Mouse (Mus musculus) forebrain, embryonic 11.5 days (tissue): ENCODE results near the gene Mlh3. TPM values are rescaled to one million over a fixed set of nuclear protein-coding genes. Genes with fewer than 3 reads are reported as not detected.
A peak's percentile ranks its signal among the peaks of the same experiment; 100 is the strongest.
"Not testable (repeated sequence)": the region's sequence is repeated elsewhere in the genome, so short reads cannot be mapped to it uniquely, and the experiment has no call there.

Experiments used
- ATAC-seq: fragments of 200-750 bp; cut with Nextera tagmentation; replicated peaks from 2 replicates; pipeline ENCODE4 v1.8.0; 2017; ENCODE audit warnings: moderate TSS enrichment; ENCODE audit not compliant: low FRiP score
- DNase-seq: peaks from one replicate; pipeline ENCODE4 v3.0.0-alpha.2; 2017; ENCODE audit warnings: low spot score
- H3K27ac ChIP-seq: fragments of 300-500 bp; sonication (generic); 2 replicates; pipeline ENCODE4 v1.5.1; 2014; ENCODE audit warnings: low read depth, low read length
- H3K27me3 ChIP-seq: fragments of 300-500 bp; sonication (generic); 2 replicates; pipeline ENCODE4 v1.6.1; 2014; ENCODE audit warnings: mild to moderate bottlenecking, low read length, mixed read lengths; ENCODE audit not compliant: control insufficient read depth, insufficient read depth
- H3K36me3 ChIP-seq: fragments of 300-500 bp; sonication (generic); 2 replicates; pipeline ENCODE4 v1.6.1; 2014; ENCODE audit warnings: mild to moderate bottlenecking, low read length, moderate library complexity, mixed read lengths; ENCODE audit not compliant: control insufficient read depth, insufficient read depth
- H3K4me1 ChIP-seq: fragments of 300-500 bp; sonication (generic); replicated peaks from 2 replicates; pipeline ENCODE4 v1.6.1; 2014; ENCODE audit warnings: low read length, mixed read lengths; ENCODE audit not compliant: control insufficient read depth, insufficient read depth
- H3K4me2 ChIP-seq: fragments of 300-500 bp; sonication (generic); 2 replicates; pipeline ENCODE4 v1.6.1; 2014; ENCODE audit warnings: low read depth, mild to moderate bottlenecking, low read length, moderate library complexity, mixed read lengths; ENCODE audit not compliant: severe bottlenecking
- H3K4me3 ChIP-seq: fragments of 300-500 bp; sonication (generic); 2 replicates; pipeline ENCODE4 v1.5.1; 2014; ENCODE audit warnings: low read depth, low read length
- H3K9ac ChIP-seq: fragments of 300-500 bp; sonication (generic); 2 replicates; pipeline ENCODE4 v1.6.1; 2014; ENCODE audit warnings: low read length
- H3K9me3 ChIP-seq: fragments of 300-500 bp; sonication (generic); 2 replicates; pipeline ENCODE4 v1.6.1; 2016; ENCODE audit warnings: low read length, mixed read lengths; ENCODE audit not compliant: control insufficient read depth
- WGBS: fragments of 180-500 bp; shearing (Covaris S2); extraction: QIAGEN DNeasy Blood & Tissue Kit; methylation state at CpG from one replicate; pipeline ENCODE4 v1.1.7; 2014; 5-methylcytosine and 5-hydroxymethylcytosine counted together
- polyA plus RNA-seq: library from polyadenylated mRNA; unstranded; fragments of >200 nt; fragmentation: Nextera tagmentation; extraction: Ambion mirVana; gene quantifications from 2 replicates; pipeline ENCODE4 v1.2.1, GENCODE M21; 2014

Gene Mlh3
- polyA plus RNA-seq, 1 experiment from 2014 or later: 9.8 TPM

DNA sequence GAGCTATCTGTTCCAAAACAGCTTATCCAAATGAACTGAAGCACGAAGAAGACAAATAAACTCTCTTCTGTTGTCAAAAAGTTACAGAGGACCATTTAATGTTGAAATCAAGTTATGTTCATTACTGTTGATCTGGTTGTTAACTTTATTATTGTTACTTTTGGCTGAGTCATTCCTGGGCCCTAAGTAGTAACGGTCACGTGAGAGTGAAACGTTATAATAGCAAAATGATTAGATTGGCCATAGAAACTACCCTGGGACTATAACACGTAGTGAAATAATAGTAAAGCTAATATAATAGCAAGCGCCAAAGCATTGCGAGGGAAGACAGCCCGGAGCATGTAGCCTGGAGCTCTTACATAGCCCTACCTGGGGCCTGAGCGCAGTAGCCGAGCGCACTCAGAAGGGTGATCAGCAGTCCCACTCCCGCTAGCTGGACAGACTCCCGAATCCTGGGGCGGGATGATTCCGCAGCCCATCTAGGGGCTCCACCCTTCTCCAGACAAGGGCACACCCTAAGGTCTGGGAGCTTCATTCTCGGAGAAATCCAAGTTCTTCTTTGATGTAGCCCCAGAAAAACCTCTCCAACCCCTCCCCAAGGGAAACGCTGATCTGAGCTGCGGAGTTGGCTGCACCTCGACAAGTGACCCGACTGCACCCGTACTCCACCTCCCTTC is 17.5 kb upstream of the Mlh3 start, which contains the start of gene Acyp1:
Gene Acyp1 (minus strand): TSS at position 630 of the 677 bp plus-strand sequence.
- WGBS: 8% methylated on average over 21 of the region's 21 CpGs
- Histone ChIP-seq H3K4me3 (peak within 1 kb of the TSS; percentile 36), H3K4me2 (peak within 1 kb of the TSS; percentile 60), H3K9me3 (no peaks in the 10 kb centered on the region), H3K36me3 (no peaks in the 10 kb centered on the region), H3K9ac (peak within 1 kb of the TSS; percentile 56), H3K27ac (no peak within 1 kb of the TSS), H3K4me1 (no peaks in the 10 kb centered on the region), H3K27me3 (no peaks in the 10 kb centered on the region)
- ATAC-seq: peak; percentile 80
- DNase-seq: no peak

DNA sequence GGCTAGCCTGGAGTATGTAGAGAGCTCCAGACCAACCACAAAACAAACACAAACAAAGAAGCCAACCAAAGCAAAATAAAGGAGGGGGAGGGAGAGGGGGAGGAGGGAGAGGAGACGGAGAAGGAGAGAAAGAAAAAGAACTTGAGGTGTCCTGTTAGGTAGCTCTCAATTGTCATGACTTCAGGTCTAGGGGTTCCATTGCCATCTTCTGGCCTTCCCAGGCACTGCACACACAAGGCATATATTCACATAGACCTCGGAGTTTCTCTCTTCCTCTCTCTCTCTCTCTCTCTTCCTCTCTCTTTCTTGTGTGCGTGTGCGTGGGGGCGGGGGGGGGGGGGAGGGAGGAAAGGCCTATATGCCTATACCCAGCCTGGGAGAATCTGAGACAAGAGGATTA is 16.5 kb upstream of the Mlh3 start:
- H3K27ac ChIP-seq: no peak overlapping the region
- no peak for DNase-seq

DNA sequence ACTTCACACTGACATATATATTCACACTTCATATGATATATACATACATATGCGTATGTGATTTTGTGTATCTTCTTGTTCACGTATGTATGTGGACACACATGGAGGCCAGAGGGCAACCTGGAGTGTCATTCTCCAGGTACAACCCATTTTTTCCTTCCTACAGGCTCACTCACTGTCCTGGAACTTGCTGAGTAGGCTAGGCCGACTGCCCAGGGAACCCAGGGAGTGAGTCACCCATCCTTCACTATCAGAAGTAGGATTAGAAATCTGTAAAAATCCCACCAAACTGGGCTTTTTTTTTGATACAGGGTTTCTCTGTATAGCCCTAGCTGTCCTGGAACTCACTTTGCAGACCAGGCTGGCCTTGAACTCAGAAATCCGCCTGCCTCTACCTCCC is 14.6 kb upstream of the Mlh3 start:
- 91% methylated on average over 4 of the region's 4 CpGs for WGBS
- Histone ChIP-seq H3K9ac (no peak overlapping the region), H3K9me3 (no peaks in the 10 kb centered on the region), H3K4me2 (no peak overlapping the region), H3K4me1 (no peaks in the 10 kb centered on the region), H3K36me3 (no peaks in the 10 kb centered on the region), H3K4me3 (no peak overlapping the region), H3K27me3 (no peaks in the 10 kb centered on the region), H3K27ac (no peak overlapping the region)
- DNase-seq (no peak), ATAC-seq (no peak)

More for the DNA sequence above, 16.5 kb upstream of the Mlh3 start:
- Histone ChIP-seq H3K9me3 (no peaks in the 10 kb centered on the region), H3K9ac (no peak overlapping the region), H3K4me2 (no peak overlapping the region), H3K4me1 (no peaks in the 10 kb centered on the region), H3K36me3 (no peaks in the 10 kb centered on the region), H3K27me3 (no peaks in the 10 kb centered on the region), H3K4me3 (no peak overlapping the region)
- WGBS: 35% methylated on average over 2 of the region's 5 CpGs
- ATAC-seq: no peak

DNA sequence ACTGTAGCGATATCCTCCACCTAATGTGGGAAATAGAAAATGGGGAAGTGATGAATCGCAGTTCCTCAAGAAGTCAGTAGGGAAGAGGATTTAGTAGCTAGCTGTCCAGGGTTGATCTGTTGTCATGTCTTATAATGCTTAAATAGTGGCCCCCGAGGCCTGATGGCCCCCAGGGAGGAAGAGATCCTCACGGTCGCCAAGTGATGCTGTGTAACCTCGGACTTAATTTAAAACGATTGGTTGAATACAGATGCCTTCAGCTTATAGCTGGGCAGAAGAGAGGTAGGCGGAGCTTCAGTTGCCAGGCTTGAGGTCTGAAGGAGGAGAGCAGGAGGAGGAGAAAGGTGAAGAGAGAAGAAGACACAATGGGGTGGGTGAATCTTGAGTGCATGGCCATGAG is 13.9 kb upstream of the Mlh3 start:
- H3K4me3 ChIP-seq: no peak overlapping the region
- no peaks in the 10 kb centered on the region for H3K27me3 ChIP-seq
- H3K9me3 ChIP-seq: no peaks in the 10 kb centered on the region
- no peak for DNase-seq
- no peak overlapping the region for H3K9ac ChIP-seq
- WGBS: 78% methylated on average over 8 of the region's 8 CpGs
- H3K36me3 ChIP-seq: no peaks in the 10 kb centered on the region
- peaks cover 3% of the 10 kb centered on the region; the same call in 1 of the 2 replicates for H3K4me1 ChIP-seq
- no peak for ATAC-seq
- no peak overlapping the region for H3K27ac ChIP-seq
- no peak overlapping the region for H3K4me2 ChIP-seq

DNA sequence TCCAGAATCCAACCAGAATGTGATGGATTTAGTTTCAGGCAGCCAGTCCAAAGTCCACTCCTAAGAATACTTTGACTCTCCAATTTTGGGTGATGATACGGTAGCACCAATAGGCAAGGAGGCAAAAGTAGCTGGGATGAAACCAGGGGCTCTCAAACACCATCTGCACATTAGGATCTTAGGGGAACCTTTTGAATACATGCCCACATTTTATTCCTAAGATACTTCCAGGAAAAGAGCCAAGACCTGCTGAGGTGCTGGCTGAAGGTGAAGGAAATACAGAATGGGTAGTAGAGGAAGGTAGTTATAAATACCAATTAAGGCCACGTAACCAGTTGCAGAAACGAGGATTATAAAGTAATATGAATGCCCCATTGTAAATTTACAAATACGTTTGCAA is 11.4 kb upstream of the Mlh3 start:
- ATAC-seq, H3K4me1 ChIP-seq, H3K27me3 ChIP-seq, H3K4me3 ChIP-seq, H3K9ac ChIP-seq, H3K4me2 ChIP-seq, H3K36me3 ChIP-seq, DNase-seq, H3K27ac ChIP-seq, H3K9me3 ChIP-seq: not testable (repeated sequence)
- WGBS: 95% methylated on average over 1 of the region's 4 CpGs

DNA sequence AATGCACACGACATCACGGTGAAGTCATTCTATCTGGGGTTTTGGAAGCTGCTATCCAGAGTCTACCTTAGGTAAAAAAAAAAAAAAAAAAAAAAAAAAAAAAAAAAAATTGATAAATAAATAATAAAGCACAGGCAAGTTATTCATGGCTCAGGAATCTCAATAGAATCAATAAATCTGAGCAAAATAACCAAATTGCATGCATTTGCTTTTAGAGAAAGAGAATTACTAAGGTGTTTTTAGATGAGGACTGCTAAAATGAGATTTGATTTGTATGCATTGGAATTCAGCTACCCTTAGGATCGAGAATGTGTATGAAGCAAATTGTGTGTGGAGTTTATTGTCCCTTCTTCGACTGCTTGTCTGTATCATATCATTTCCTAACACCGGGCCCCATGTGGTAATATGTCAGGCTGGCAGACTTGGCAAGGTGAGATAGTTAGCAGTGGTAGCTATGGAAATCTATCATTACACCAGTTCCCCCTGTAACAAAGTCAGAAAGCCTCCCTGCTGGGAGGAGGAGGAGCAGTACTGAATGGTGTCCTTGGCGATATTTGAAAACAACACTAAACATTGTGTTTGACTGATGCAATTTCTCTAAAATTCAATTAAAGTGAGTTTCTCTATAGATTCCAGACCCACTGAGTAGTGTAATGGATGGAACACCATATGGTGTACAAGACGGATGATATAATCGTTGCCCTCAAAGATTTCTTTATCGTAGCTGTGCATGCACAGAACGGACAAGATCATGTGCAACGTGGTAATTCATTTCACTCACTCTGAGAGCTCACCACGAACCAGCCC is 10.6 kb upstream of the Mlh3 start:
- Histone ChIP-seq H3K9ac (no peak overlapping the region), H3K27me3 (no peaks in the 10 kb centered on the region), H3K4me1 (peaks cover 3% of the 10 kb centered on the region; the same call in 1 of the 2 replicates), H3K4me2 (peak overlapping the region; percentile 90; the same call in 1 of the 2 replicates), H3K36me3 (no peaks in the 10 kb centered on the region), H3K27ac (no peak overlapping the region), H3K4me3 (peak overlapping the region; percentile 73), H3K9me3 (no peaks in the 10 kb centered on the region)
- ATAC-seq (peak; percentile 55; the same call in 1 of the 2 replicates), DNase-seq (no peak)
- WGBS: 62% methylated on average over 12 of the region's 12 CpGs

DNA sequence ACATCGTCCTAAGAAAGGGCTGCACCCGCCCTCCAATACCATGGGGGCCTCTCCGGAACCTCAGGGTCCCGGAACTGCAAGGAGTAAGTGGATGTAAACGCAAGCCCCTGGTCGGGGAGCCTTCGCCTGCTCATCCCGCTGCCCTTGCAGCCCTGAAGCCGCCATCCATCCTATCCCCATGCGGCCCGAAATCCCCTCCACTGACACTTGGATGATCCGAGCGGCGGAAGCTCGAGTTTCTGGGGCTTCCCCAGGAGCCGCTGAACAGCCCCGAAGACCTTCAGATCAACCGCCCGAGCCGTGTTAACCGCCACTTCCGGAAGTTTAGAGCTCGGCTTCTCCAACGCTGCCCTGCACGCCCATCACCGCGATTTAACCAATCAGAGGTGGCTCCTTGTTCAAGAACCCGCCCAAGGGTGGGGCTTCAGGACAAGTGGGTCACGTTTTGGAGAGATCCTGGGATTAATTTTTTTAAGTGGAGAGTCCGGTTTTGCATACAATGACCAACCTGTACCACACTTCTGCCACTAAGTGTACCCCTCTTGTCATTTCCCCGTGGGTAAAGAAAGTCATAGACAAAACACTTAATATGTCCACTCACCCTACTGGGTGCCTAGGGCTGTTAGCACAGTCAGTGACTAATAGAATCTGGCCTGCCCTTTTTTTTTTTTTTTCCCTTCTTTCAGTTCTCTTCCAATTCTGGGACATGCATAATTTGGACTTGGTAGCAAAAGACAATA is 9.9 kb upstream of the Mlh3 start:
- H3K4me2 ChIP-seq: peak overlapping the region; percentile 90
- H3K9ac ChIP-seq: peak overlapping the region; percentile 86
- no peaks in the 10 kb centered on the region for H3K27me3 ChIP-seq
- no peaks in the 10 kb centered on the region for H3K9me3 ChIP-seq
- under 1% methylated on average over 31 of the region's 31 CpGs for WGBS
- H3K4me1 ChIP-seq: peaks cover 3% of the 10 kb centered on the region; the same call in 1 of the 2 replicates
- ATAC-seq (peak; percentile 98), DNase-seq (peak; percentile 95)
- H3K36me3 ChIP-seq: no peaks in the 10 kb centered on the region
- peak overlapping the region; percentile 41 for H3K27ac ChIP-seq
- H3K4me3 ChIP-seq: peak overlapping the region; percentile 73

DNA sequence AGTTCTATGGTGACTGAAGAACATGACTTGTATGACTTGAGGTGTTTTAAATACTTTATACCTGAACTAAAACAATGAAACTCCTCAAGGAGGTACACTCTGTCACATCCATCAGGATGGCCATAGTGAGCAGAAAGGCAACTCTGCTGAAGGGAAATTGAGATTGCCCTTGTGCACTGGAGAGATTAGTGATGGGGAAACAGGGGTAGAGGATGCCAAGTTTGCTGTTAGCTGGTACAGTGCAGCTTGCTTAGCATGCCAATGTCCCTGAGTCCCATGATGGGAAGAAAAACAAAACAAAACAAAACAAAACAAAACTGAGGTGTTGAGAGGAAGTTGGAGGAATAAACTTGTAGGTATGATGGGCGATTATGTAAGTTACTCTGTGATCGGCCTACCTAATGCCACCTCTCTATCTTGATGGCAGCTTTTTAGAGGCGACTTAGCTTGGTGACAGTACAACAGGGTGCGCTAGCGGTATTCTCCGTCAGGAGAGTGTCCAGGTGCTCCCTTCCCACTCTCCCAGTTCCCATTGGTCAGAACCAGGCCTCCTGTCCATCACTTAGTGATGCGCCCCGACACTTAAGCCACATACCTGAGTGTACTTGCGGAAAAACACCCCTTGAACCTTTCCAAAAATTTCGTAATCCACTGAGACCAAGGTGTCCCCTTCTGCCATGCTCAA is 9.1 kb upstream of the Mlh3 start:
- Histone ChIP-seq H3K4me3 (peak overlapping the region; percentile 73), H3K9me3 (no peaks in the 10 kb centered on the region), H3K9ac (peak overlapping the region; percentile 86), H3K4me2 (peak overlapping the region; percentile 90), H3K36me3 (peaks cover 4% of the 10 kb centered on the region; the same call in 1 of the 2 replicates), H3K27ac (peak overlapping the region; percentile 41; the same call in 1 of the 2 replicates), H3K27me3 (no peaks in the 10 kb centered on the region), H3K4me1 (peaks cover 3% of the 10 kb centered on the region; the same call in 1 of the 2 replicates)
- 7% methylated on average over 10 of the region's 10 CpGs for WGBS
- ATAC-seq (peak; percentile 10; the same call in 1 of the 2 replicates), DNase-seq (no peak)
